Mouse (Mus musculus) neural tube, embryonic 13.5 days (tissue): ENCODE results near the gene Slc4a11. TPM values are rescaled to one million over a fixed set of nuclear protein-coding genes. Genes with fewer than 3 reads are reported as not detected.
"Not testable (repeated sequence)": the region's sequence is repeated elsewhere in the genome, so short reads cannot be mapped to it uniquely, and the experiment has no call there.

Experiments used
- ATAC-seq: fragments of 200-750 bp; cut with Nextera tagmentation; 2 replicates; pipeline ENCODE4 v1.8.0; 2017; ENCODE audit warnings: low read depth, mild to moderate bottlenecking, moderate TSS enrichment, moderate library complexity
- H3K27ac ChIP-seq: fragments of 300-500 bp; sonication (generic); replicated peaks from 2 replicates; pipeline ENCODE4 v1.5.1; 2015; ENCODE audit warnings: moderate library complexity, mild to moderate bottlenecking, inconsistent platforms
- H3K27me3 ChIP-seq: fragments of 300-500 bp; sonication (generic); 2 replicates; pipeline ENCODE4 v1.6.1; 2015; ENCODE audit warnings: mild to moderate bottlenecking, inconsistent platforms
- H3K36me3 ChIP-seq: fragments of 300-500 bp; sonication (generic); 2 replicates; pipeline ENCODE4 v1.6.1; 2015; ENCODE audit warnings: mild to moderate bottlenecking, inconsistent platforms
- H3K4me1 ChIP-seq: fragments of 300-500 bp; sonication (generic); replicated peaks from 2 replicates; pipeline ENCODE4 v1.6.1; 2015; ENCODE audit warnings: inconsistent platforms
- H3K4me2 ChIP-seq: fragments of 300-500 bp; sonication (generic); 2 replicates; pipeline ENCODE4 v1.6.1; 2015; ENCODE audit warnings: inconsistent platforms, mild to moderate bottlenecking, moderate library complexity
- H3K4me3 ChIP-seq: fragments of 300-500 bp; sonication (generic); 2 replicates; pipeline ENCODE4 v1.5.1; 2015; ENCODE audit warnings: mild to moderate bottlenecking, inconsistent platforms
- H3K9ac ChIP-seq: fragments of 300-500 bp; sonication (generic); 2 replicates; pipeline ENCODE4 v1.6.1; 2015; ENCODE audit warnings: moderate library complexity, mild to moderate bottlenecking, inconsistent platforms
- H3K9me3 ChIP-seq: fragments of 300-500 bp; sonication (generic); 2 replicates; pipeline ENCODE4 v1.6.1; 2016; ENCODE audit warnings: inconsistent platforms
- WGBS: fragments of 180-500 bp; shearing (Covaris S2); methylation state at CpG from one replicate; pipeline ENCODE4 v1.1.7; 2015; 5-methylcytosine and 5-hydroxymethylcytosine counted together
- polyA plus RNA-seq: library from polyadenylated mRNA; unstranded; fragments of >200 nt; fragmentation: Nextera tagmentation; extraction: Ambion mirVana; gene quantifications from 2 replicates; pipeline ENCODE4 v1.2.1, GENCODE M21; 2015

Gene Slc4a11
- polyA plus RNA-seq, 1 experiment from 2014 or later, result 0.74 TPM

- H3K27me3 ChIP-seq, result no peaks in the 10 kb centered on the region
- H3K9me3 ChIP-seq, result no peaks in the 10 kb centered on the region
- H3K4me2 ChIP-seq, result peak within 1 kb of the TSS; percentile 93
- WGBS, result under 1% methylated on average over 31 of the region's 31 CpGs
- peaks cover 40% of the 10 kb centered on the region for H3K4me1 ChIP-seq
- peak; percentile 70 for ATAC-seq
- peak within 1 kb of the TSS; percentile 92 for H3K27ac ChIP-seq
- peak within 1 kb of the TSS; percentile 81 for H3K9ac ChIP-seq
- peak within 1 kb of the TSS; percentile 73 for H3K4me3 ChIP-seq
- peaks cover 15% of the 10 kb centered on the region for H3K36me3 ChIP-seq
Observed at GRCm38 (mm10) chr2:130667559-130667958, 29.8 kb downstream of the Slc4a11 start, which contains the start of gene Itpa. Gene Itpa (plus strand): TSS chr2:130667610.

- H3K9me3 ChIP-seq, result no peaks in the 10 kb centered on the region
- H3K9ac ChIP-seq, result peak within 1 kb of the TSS; percentile 87
- H3K36me3 ChIP-seq, result peaks cover 32% of the 10 kb centered on the region
- WGBS, result under 1% methylated on average over 40 of the region's 40 CpGs
- peak; percentile 96 for ATAC-seq
- peaks cover 39% of the 10 kb centered on the region for H3K4me1 ChIP-seq
- peak within 1 kb of the TSS; percentile 99 for H3K27ac ChIP-seq
- H3K27me3 ChIP-seq, result no peaks in the 10 kb centered on the region
- peak within 1 kb of the TSS; percentile 76 for H3K4me2 ChIP-seq
- H3K4me3 ChIP-seq, result peak within 1 kb of the TSS; percentile 60
Observed at GRCm38 (mm10) chr2:130664102-130664701, 33.1 kb downstream of the Slc4a11 start, which contains the start of gene Ddrgk1. Gene Ddrgk1 (minus strand): TSS chr2:130664659.

DNA sequence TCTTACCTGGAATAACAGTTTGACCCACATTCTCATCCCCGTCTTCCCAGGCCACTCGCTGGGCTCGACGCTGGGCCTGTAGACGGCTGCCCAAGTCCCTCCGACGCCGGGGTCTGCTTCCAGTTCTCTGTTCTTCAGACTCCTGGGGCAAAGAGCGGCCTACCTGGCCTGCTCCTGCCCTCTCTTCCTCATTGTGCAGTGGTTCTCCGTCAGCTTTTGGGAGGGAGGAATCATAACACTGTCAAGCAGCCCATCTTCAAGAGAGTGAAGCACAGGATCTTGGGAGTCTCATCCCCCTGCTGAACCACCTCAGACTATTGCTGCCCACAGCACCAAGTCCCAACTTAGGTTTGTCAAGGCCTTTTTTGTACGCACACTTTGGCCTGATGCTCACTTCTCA is 34.0 kb downstream of the Slc4a11 start:
- Histone ChIP-seq H3K4me1 (peaks cover 31% of the 10 kb centered on the region), H3K27ac (0 out of 2 replicates have a peak overlapping the region, but pooled peaks have one; percentile 99), H3K4me3 (peak overlapping the region; percentile 60), H3K36me3 (peaks cover 41% of the 10 kb centered on the region), H3K9ac (peak overlapping the region; percentile 87), H3K9me3 (no peaks in the 10 kb centered on the region), H3K4me2 (peak overlapping the region; percentile 76), H3K27me3 (no peaks in the 10 kb centered on the region)
- no peak for ATAC-seq
- 95% methylated on average over 11 of the region's 11 CpGs for WGBS

- Histone ChIP-seq H3K36me3 (peaks cover 88% of the 10 kb centered on the region), H3K4me3 (no peak overlapping the region), H3K27ac (no peak overlapping the region), H3K27me3 (no peaks in the 10 kb centered on the region), H3K9me3 (no peaks in the 10 kb centered on the region), H3K9ac (no peak overlapping the region), H3K4me1 (peaks cover 16% of the 10 kb centered on the region), H3K4me2 (no peak overlapping the region)
- ATAC-seq, result no peak
- 95% methylated on average over 10 of the region's 10 CpGs for WGBS
Observed at GRCm38 (mm10) chr2:130658530-130658929, 38.8 kb downstream of the Slc4a11 start.

DNA sequence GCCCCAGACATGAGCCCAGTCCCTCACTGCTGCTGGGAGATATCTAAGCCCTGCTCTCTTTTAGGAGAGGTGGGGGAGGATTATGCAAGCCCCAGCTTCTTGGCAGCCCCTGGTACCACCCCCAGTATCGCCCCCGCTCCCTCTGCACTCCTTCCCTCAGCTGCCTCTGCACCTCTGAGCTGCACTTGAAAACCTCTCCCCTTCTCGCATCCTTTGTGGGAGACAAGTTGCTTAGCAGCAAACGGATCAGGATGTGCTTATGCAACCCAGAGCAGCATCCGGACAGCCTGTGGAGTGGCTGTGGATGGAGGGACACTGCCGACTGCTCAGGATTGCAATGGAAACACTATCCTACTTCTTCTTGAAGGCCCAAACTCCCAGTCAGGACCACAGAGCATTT is 39.8 kb downstream of the Slc4a11 start:
- ATAC-seq, result no peak
- H3K27ac ChIP-seq, result no peak overlapping the region
- H3K9ac ChIP-seq, result no peak overlapping the region
- peaks cover 6% of the 10 kb centered on the region for H3K4me1 ChIP-seq
- H3K4me2 ChIP-seq, result no peak overlapping the region
- no peaks in the 10 kb centered on the region for H3K27me3 ChIP-seq
- H3K4me3 ChIP-seq, result no peak overlapping the region
- H3K36me3 ChIP-seq, result peaks cover 97% of the 10 kb centered on the region
- no peaks in the 10 kb centered on the region for H3K9me3 ChIP-seq
- 87% methylated on average over 6 of the region's 6 CpGs for WGBS

DNA sequence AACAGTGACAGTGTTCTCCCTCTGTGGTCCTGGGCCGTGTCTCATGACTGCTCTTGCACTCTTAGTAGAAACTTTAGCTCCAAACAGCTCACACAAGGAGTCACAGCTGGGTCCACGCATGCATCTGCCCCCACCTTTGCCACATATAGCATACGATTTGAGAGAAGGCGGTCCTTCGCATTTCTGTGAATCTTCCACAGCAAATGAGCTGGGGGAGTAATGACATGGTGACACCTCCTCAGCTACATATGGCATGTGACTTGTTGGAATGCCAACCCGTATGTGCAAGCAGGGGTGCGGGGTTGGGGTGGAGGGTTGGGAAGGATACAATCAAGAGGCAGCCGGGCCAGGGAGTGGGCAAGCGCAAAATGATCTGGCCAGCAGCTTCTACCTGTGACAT is 40.8 kb downstream of the Slc4a11 start:
- no peaks in the 10 kb centered on the region for H3K9me3 ChIP-seq
- WGBS, result 96% methylated on average over 9 of the region's 9 CpGs
- no peak overlapping the region for H3K9ac ChIP-seq
- no peak for ATAC-seq
- no peak overlapping the region for H3K27ac ChIP-seq
- no peaks in the 10 kb centered on the region for H3K27me3 ChIP-seq
- H3K4me3 ChIP-seq, result no peak overlapping the region
- H3K4me1 ChIP-seq, result no peaks in the 10 kb centered on the region
- no peak overlapping the region for H3K4me2 ChIP-seq
- peaks cover 97% of the 10 kb centered on the region for H3K36me3 ChIP-seq

DNA sequence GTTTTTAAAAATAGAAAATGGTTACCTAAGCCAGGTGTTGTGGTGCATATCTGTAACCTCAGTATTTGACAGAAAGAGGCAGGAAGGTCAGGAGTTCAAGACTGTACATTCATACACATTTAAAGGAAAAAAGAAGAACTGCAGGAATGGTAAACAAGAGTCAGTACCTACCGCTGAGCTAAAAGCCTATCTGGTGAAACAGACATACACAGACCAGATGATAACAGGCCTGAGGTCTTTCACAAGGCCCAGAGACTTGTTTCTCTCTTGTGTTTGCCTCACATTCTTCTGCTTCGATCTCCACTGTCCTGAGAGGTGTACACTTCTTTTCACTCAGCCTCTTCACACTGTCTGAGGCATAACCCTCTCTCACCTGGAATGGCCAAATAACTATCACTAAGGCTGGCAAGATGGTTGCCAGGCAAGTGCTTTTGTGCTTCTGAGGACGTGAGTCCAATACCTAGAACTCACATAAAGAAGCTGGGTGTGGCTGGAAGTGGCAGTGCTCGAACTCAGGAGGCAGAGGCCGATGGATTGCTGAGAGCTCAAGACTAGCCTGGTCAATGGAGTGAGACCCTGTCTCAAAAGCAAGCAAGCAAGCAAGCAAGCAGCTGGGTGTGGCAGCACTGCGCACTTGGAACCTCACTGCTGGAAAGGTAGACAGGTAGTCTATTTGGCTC is 41.5 kb downstream of the Slc4a11 start:
- H3K36me3 ChIP-seq, result peaks cover 97% of the 10 kb centered on the region
- H3K9me3 ChIP-seq, result no peaks in the 10 kb centered on the region
- no peak for ATAC-seq
- no peaks in the 10 kb centered on the region for H3K4me1 ChIP-seq
- no peak overlapping the region for H3K9ac ChIP-seq
- 90% methylated on average over 6 of the region's 6 CpGs for WGBS
- H3K4me3 ChIP-seq, result no peak overlapping the region
- H3K27me3 ChIP-seq, result no peaks in the 10 kb centered on the region
- H3K27ac ChIP-seq, result no peak overlapping the region
- no peak overlapping the region for H3K4me2 ChIP-seq

- peaks cover 93% of the 10 kb centered on the region for H3K36me3 ChIP-seq
- no peak for ATAC-seq
- no peak overlapping the region for H3K27ac ChIP-seq
- no peaks in the 10 kb centered on the region for H3K9me3 ChIP-seq
- no peak overlapping the region for H3K9ac ChIP-seq
- H3K27me3 ChIP-seq, result no peaks in the 10 kb centered on the region
- 96% methylated on average over 1 of the region's 1 CpGs for WGBS
- no peak overlapping the region for H3K4me2 ChIP-seq
- H3K4me1 ChIP-seq, result no peaks in the 10 kb centered on the region
- H3K4me3 ChIP-seq, result no peak overlapping the region
Observed at GRCm38 (mm10) chr2:130653760-130654159, 43.6 kb downstream of the Slc4a11 start.

GRCm38 (mm10) chr2:130653303-130653702 is 44.0 kb downstream of the Slc4a11 start:
- H3K36me3 ChIP-seq, result peaks cover 89% of the 10 kb centered on the region
- WGBS, result 100% methylated on average over 2 of the region's 2 CpGs

DNA sequence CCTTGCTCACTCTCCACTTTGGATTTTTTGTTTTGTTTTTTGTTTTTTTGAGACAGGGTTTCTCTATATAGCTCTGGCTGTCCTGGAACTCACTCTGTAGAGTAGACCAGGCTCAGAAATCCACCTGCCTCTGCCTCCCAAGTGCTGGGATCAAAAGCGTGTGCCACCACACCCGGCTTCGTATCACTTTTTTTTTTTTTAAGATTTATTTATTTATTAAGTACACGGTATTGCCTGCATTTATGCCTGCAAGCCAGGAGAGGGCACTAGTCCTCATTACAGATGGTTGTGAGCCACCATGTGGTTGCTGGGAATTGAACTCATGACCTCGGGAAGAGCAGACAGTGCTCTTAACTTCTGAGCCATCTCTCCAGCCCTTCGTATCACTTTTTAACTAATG is 48.3 kb downstream of the Slc4a11 start:
- not testable (repeated sequence) for ATAC-seq, H3K4me1 ChIP-seq, H3K9ac ChIP-seq, H3K4me3 ChIP-seq, H3K9me3 ChIP-seq, H3K27me3 ChIP-seq, H3K27ac ChIP-seq, H3K4me2 ChIP-seq
- peaks cover 53% of the 10 kb centered on the region for H3K36me3 ChIP-seq
- 81% methylated on average over 6 of the region's 6 CpGs for WGBS

More at GRCm38 (mm10) chr2:130653303-130653702, 44.0 kb downstream of the Slc4a11 start:
- no peaks in the 10 kb centered on the region for H3K4me1 ChIP-seq
- no peak overlapping the region for H3K4me3 ChIP-seq
- no peaks in the 10 kb centered on the region for H3K9me3 ChIP-seq
- H3K27ac ChIP-seq, result no peak overlapping the region
- no peaks in the 10 kb centered on the region for H3K27me3 ChIP-seq
- no peak for ATAC-seq
- no peak overlapping the region for H3K9ac ChIP-seq
- no peak overlapping the region for H3K4me2 ChIP-seq

GRCm38 (mm10) chr2:130645198-130645597 is 52.1 kb downstream of the Slc4a11 start:
- 82% methylated on average over 4 of the region's 4 CpGs for WGBS
- H3K27me3 ChIP-seq, result peaks cover 10% of the 10 kb centered on the region
- H3K27ac ChIP-seq, result no peak overlapping the region

GRCm38 (mm10) chr2:130642684-130643369 is 54.5 kb downstream of the Slc4a11 start, which contains the start of gene Lzts3:
Gene Lzts3 (minus strand): TSS chr2:130642803.
- ATAC-seq, result peak; percentile 95
- 6% methylated on average over 27 of the region's 40 CpGs for WGBS
- Histone ChIP-seq H3K4me2 (peak within 1 kb of the TSS; percentile 90), H3K4me1 (peaks cover 19% of the 10 kb centered on the region), H3K27me3 (peaks cover 28% of the 10 kb centered on the region), H3K9me3 (no peaks in the 10 kb centered on the region), H3K36me3 (peaks cover 6% of the 10 kb centered on the region; the same call in 1 of the 2 replicates), H3K27ac (peak within 1 kb of the TSS; percentile 84), H3K9ac (peak within 1 kb of the TSS; percentile 88), H3K4me3 (peak within 1 kb of the TSS; percentile 77)

More at GRCm38 (mm10) chr2:130645198-130645597, 52.1 kb downstream of the Slc4a11 start:
- Histone ChIP-seq H3K4me2 (no peak overlapping the region), H3K4me3 (no peak overlapping the region), H3K9me3 (no peaks in the 10 kb centered on the region), H3K4me1 (peaks cover 19% of the 10 kb centered on the region), H3K36me3 (peaks cover 16% of the 10 kb centered on the region), H3K9ac (no peak overlapping the region)
- no peak for ATAC-seq
